28 mouse cellular contexts compared by ENCODE assay signal in genomic region chr5:120890991-120891390, GRCm38 (mm10). TPM values are rescaled to one million over a fixed set of nuclear protein-coding genes. Genes with fewer than 3 reads are reported as not detected.
DNase-seq lines count a peak whose midpoint lies in the region; ATAC-seq and TF ChIP-seq lines count a peak whose summit lies in the region.
"Had no signal": no experiment of that assay in that cellular context is flagged by ENCODE, and none has a peak within 500 bp of the region (broad histone marks: within the 10 kb centered on the region; RNA-seq: fewer than 3 reads in every experiment).

No protein-coding gene starts in this region.

- no peak for TF ChIP-seq CTCF in small intestine, adult 2 months (IDR thresholded peaks at IDR 0.05; ENCODE audit: extremely low read depth, insufficient read length, insufficient replicate concordance, low read depth, low read length)

- H3K27ac ChIP-seq in heart, embryonic 12.5 days (ENCODE audit: poor library complexity, severe bottlenecking) = no peak overlapping the region
- H3K27ac ChIP-seq in intestine, embryonic 14.5 days (ENCODE audit: low read depth) = no peak overlapping the region
- H3K27ac ChIP-seq in intestine, embryonic 15.5 days = no peak overlapping the region
- H3K27ac ChIP-seq in small intestine, adult 2 months (ENCODE audit: insufficient read depth, low read depth, low read length) = peak overlapping the region; percentile 33
- H3K27ac ChIP-seq: embryonic facial prominence, embryonic 10.5 days; embryonic facial prominence, embryonic 12.5 days; forebrain, embryonic 12.5 days had no signal

- no peak for ATAC-seq in heart, embryonic 12.5 days (ENCODE audit: insufficient number of reproducible peaks, low FRiP score)
- no peak for ATAC-seq in intestine, embryonic 14.5 days (replicated peaks; ENCODE audit: low FRiP score, low TSS enrichment, low read depth)
- no peak for ATAC-seq in intestine, embryonic 15.5 days
- peak; percentile 25; the same call in 1 of the 2 replicates for ATAC-seq in granulocyte monocyte progenitor cell, adult 5-6 weeks (replicated peaks; ENCODE audit: poor library complexity, severe bottlenecking)
- no peak for ATAC-seq in monocyte, adult 5-6 weeks (replicated peaks; ENCODE audit: insufficient number of reproducible peaks, low FRiP score, low TSS enrichment, poor library complexity, severe bottlenecking)
- ATAC-seq: activated CD4-positive, CD25-positive, alpha-beta regulatory T cell, adult 4 months; forebrain, embryonic 14.5 days; forebrain, postnatal 0 days; Patski had no signal

- 60% methylated on average over 3 of the region's 3 CpGs for WGBS in heart, embryonic 12.5 days
- WGBS in intestine, embryonic 14.5 days = 46% methylated on average over 3 of the region's 3 CpGs
- WGBS in intestine, embryonic 15.5 days = 58% methylated on average over 3 of the region's 3 CpGs
- 8% methylated on average over 3 of the region's 3 CpGs for WGBS in small intestine, adult 2 months

- no peak overlapping the region for H3K9ac ChIP-seq in heart, embryonic 12.5 days
- H3K9ac ChIP-seq in intestine, embryonic 14.5 days (ENCODE audit: low read length) = no peak overlapping the region
- H3K9ac ChIP-seq in intestine, embryonic 15.5 days = no peak overlapping the region
- H3K9ac ChIP-seq: embryonic facial prominence, embryonic 12.5 days; forebrain, embryonic 12.5 days; forebrain, postnatal 0 days had no signal

- H3K9me3 ChIP-seq in heart, embryonic 12.5 days (replicated peaks) = 0 out of 2 replicates have a peak, but pooled peaks cover 4% of the 10 kb centered on the region
- H3K9me3 ChIP-seq in intestine, embryonic 14.5 days (ENCODE audit: control insufficient read depth, low read length) = no peaks in the 10 kb centered on the region
- H3K9me3 ChIP-seq in intestine, embryonic 15.5 days = no peaks in the 10 kb centered on the region
- H3K9me3 ChIP-seq: embryonic facial prominence, embryonic 10.5 days; embryonic facial prominence, embryonic 12.5 days; forebrain, embryonic 12.5 days; G1E had no signal

- DNase-seq in heart, adult 11 months = peak; percentile 89
- peak; percentile 35 for DNase-seq in intestine, embryonic 14.5 days (ENCODE audit: low spot score)
- DNase-seq in ovary, postnatal 36 days (ENCODE audit: low spot score) = no peak
- DNase-seq: adrenal gland, adult 8-10 months; adrenal gland, postnatal 14 days; adrenal gland, postnatal 36 days; cerebellum, adult 11-12 months; cerebellum, adult 2 months; cerebellum, adult 9-10 months; cerebellum, postnatal 10 days; cerebellum, postnatal 25 days; forebrain, postnatal 0 days had no signal

- TF ChIP-seq POLR2A in small intestine, adult 2 months (IDR thresholded peaks at IDR 0.05; ENCODE audit: low read depth, low read length) = no peak

- peaks cover 8% of the 10 kb centered on the region; the same call in 1 of the 2 replicates for H3K27me3 ChIP-seq in heart, embryonic 12.5 days (replicated peaks)
- H3K27me3 ChIP-seq in intestine, embryonic 14.5 days (replicated peaks; ENCODE audit: control insufficient read depth, insufficient read depth, low read length) = no peaks in the 10 kb centered on the region
- H3K27me3 ChIP-seq in intestine, embryonic 15.5 days (replicated peaks) = no peaks in the 10 kb centered on the region
- no peaks in the 10 kb centered on the region for H3K27me3 ChIP-seq in small intestine, adult 2 months (ENCODE audit: control insufficient read depth, insufficient read depth, low read length)
- H3K27me3 ChIP-seq: embryonic facial prominence, embryonic 12.5 days; forebrain, embryonic 12.5 days; Patski had no signal

- no peaks in the 10 kb centered on the region for H3K36me3 ChIP-seq in heart, embryonic 12.5 days
- no peaks in the 10 kb centered on the region for H3K36me3 ChIP-seq in intestine, embryonic 14.5 days (ENCODE audit: control insufficient read depth, insufficient read depth, low read length)
- H3K36me3 ChIP-seq in intestine, embryonic 15.5 days = no peaks in the 10 kb centered on the region
- peaks cover 3% of the 10 kb centered on the region; the same call in 1 of the 2 replicates for H3K36me3 ChIP-seq in small intestine, adult 2 months (ENCODE audit: control insufficient read depth, insufficient read depth, low read length)
- H3K36me3 ChIP-seq: embryonic facial prominence, embryonic 10.5 days; embryonic facial prominence, embryonic 12.5 days; forebrain, embryonic 12.5 days; G1E had no signal

- H3K4me2 ChIP-seq in heart, embryonic 12.5 days = no peak overlapping the region
- no peak overlapping the region for H3K4me2 ChIP-seq in intestine, embryonic 14.5 days (ENCODE audit: low read length)
- no peak overlapping the region for H3K4me2 ChIP-seq in intestine, embryonic 15.5 days (replicated peaks)
- H3K4me2 ChIP-seq: embryonic facial prominence, embryonic 12.5 days; forebrain, embryonic 12.5 days had no signal

- H3K4me1 ChIP-seq in heart, embryonic 12.5 days (replicated peaks) = no peaks in the 10 kb centered on the region
- no peaks in the 10 kb centered on the region for H3K4me1 ChIP-seq in intestine, embryonic 14.5 days (replicated peaks; ENCODE audit: control insufficient read depth, insufficient read depth, low read length)
- no peaks in the 10 kb centered on the region for H3K4me1 ChIP-seq in intestine, embryonic 15.5 days (replicated peaks)
- peaks cover 12% of the 10 kb centered on the region; the same call in 1 of the 2 replicates for H3K4me1 ChIP-seq in small intestine, adult 2 months (ENCODE audit: control insufficient read depth, insufficient read depth, insufficient read length, low read length)
- H3K4me1 ChIP-seq: embryonic facial prominence, embryonic 10.5 days; embryonic facial prominence, embryonic 12.5 days had no signal

- no peak overlapping the region for H3K4me3 ChIP-seq in heart, embryonic 12.5 days
- H3K4me3 ChIP-seq in intestine, embryonic 14.5 days (ENCODE audit: low read depth, low read length) = no peak overlapping the region
- H3K4me3 ChIP-seq in intestine, embryonic 15.5 days (replicated peaks) = no peak overlapping the region
- no peak overlapping the region for H3K4me3 ChIP-seq in small intestine, adult 2 months (ENCODE audit: low read depth, low read length)
- H3K4me3 ChIP-seq: embryonic facial prominence, embryonic 10.5 days; embryonic facial prominence, embryonic 12.5 days; forebrain, embryonic 12.5 days had no signal

RNA-seq across cellular contexts. Expression of gene Oas1g, which starts 3.6 kb away (rescaled TPM):
- not detected in 2 replicates for polyA plus RNA-seq in heart, embryonic 12.5 days (2016; fragmentation: Nextera tagmentation; extraction: Ambion mirVana)
- 1.2 TPM in 2 replicates for polyA plus RNA-seq in intestine, embryonic 14.5 days (2014; fragmentation: Nextera tagmentation; extraction: Ambion mirVana)
- 2.0 TPM in 2 replicates for polyA plus RNA-seq in intestine, embryonic 15.5 days (2015; fragmentation: Nextera tagmentation; extraction: Ambion mirVana)
- 2.9 TPM in 1 of 2 replicates, not detected in the other for total RNA-seq in granulocyte monocyte progenitor cell, adult 5-6 weeks (2014; fragmentation: Nextera tagmentation)
- 1.6 TPM in 1 of 2 replicates, not detected in the other for total RNA-seq in granulocyte monocyte progenitor cell, adult 5-6 weeks (2017)
- polyA plus RNA-seq in small intestine, adult 2 months (2012; rRNA removed) = 6.7 and 30.1 TPM in 2 replicates
- total RNA-seq in monocyte, adult 5-6 weeks (2017) = 2.6 to 4.9 TPM (median 3.5 TPM) in 3 replicates
- total RNA-seq: adrenal gland, postnatal 14 days; G1E had no signal
- polyA plus RNA-seq: C2C12; embryonic facial prominence, embryonic 10.5 days; forebrain, embryonic 12.5 days; forebrain, embryonic 14.5 days; G1E had no signal

RNA-seq across cellular contexts. Expression of gene Oas1a, which starts 16.3 kb away (rescaled TPM):
- polyA plus RNA-seq in heart, embryonic 12.5 days (2016; fragmentation: Nextera tagmentation; extraction: Ambion mirVana) = 0.81 and 0.96 TPM in 2 replicates
- 6.0 and 6.6 TPM in 2 replicates for polyA plus RNA-seq in intestine, embryonic 14.5 days (2014; fragmentation: Nextera tagmentation; extraction: Ambion mirVana)
- 6.4 and 9.5 TPM in 2 replicates for polyA plus RNA-seq in intestine, embryonic 15.5 days (2015; fragmentation: Nextera tagmentation; extraction: Ambion mirVana)
- total RNA-seq in granulocyte monocyte progenitor cell, adult 5-6 weeks (2014; fragmentation: Nextera tagmentation) = 11.6 and 14.6 TPM in 2 replicates
- 10.4 and 14.3 TPM in 2 replicates for total RNA-seq in granulocyte monocyte progenitor cell, adult 5-6 weeks (2017)
- 11.5 and 55.5 TPM in 2 replicates for polyA plus RNA-seq in small intestine, adult 2 months (2012; rRNA removed)
- 26.0 to 35.8 TPM (median 31.2 TPM) in 3 replicates for total RNA-seq in monocyte, adult 5-6 weeks (2017)

RNA-seq across cellular contexts. Expression of gene Oas1d, which starts 23.3 kb away (rescaled TPM):
- not detected in 2 replicates for polyA plus RNA-seq in heart, embryonic 12.5 days (2016; fragmentation: Nextera tagmentation; extraction: Ambion mirVana)
- polyA plus RNA-seq in intestine, embryonic 14.5 days (2014; fragmentation: Nextera tagmentation; extraction: Ambion mirVana) = 0.11 TPM in 1 of 2 replicates, not detected in the other
- not detected in 2 replicates for polyA plus RNA-seq in intestine, embryonic 15.5 days (2015; fragmentation: Nextera tagmentation; extraction: Ambion mirVana)
- total RNA-seq in granulocyte monocyte progenitor cell, adult 5-6 weeks (2014; fragmentation: Nextera tagmentation) = not detected in 2 replicates
- not detected in 2 replicates for total RNA-seq in granulocyte monocyte progenitor cell, adult 5-6 weeks (2017)
- 0.13 and 0.18 TPM in 2 replicates for polyA plus RNA-seq in small intestine, adult 2 months (2012; rRNA removed)
- total RNA-seq in monocyte, adult 5-6 weeks (2017) = not detected in 3 replicates
- total RNA-seq: adrenal gland, adult 18-20 months; adrenal gland, adult 8-10 months; adrenal gland, postnatal 14 days; adrenal gland, postnatal 36 days had no signal
- polyA plus RNA-seq: C2C12; cerebellum, adult 2 months; cortical plate, adult 2 months; embryonic facial prominence, embryonic 10.5 days; embryonic facial prominence, embryonic 12.5 days; embryonic facial prominence, embryonic 14.5 days; forebrain, embryonic 12.5 days; G1E; Patski had no signal

RNA-seq across cellular contexts. Expression of gene Oas1h, which starts 29.8 kb away (rescaled TPM):
- polyA plus RNA-seq in heart, embryonic 12.5 days (2016; fragmentation: Nextera tagmentation; extraction: Ambion mirVana) = not detected in 2 replicates
- polyA plus RNA-seq in intestine, embryonic 14.5 days (2014; fragmentation: Nextera tagmentation; extraction: Ambion mirVana) = not detected in 2 replicates
- not detected in 2 replicates for polyA plus RNA-seq in intestine, embryonic 15.5 days (2015; fragmentation: Nextera tagmentation; extraction: Ambion mirVana)
- not detected in 2 replicates for total RNA-seq in granulocyte monocyte progenitor cell, adult 5-6 weeks (2014; fragmentation: Nextera tagmentation)
- total RNA-seq in granulocyte monocyte progenitor cell, adult 5-6 weeks (2017) = not detected in 2 replicates
- not detected in 2 replicates for polyA plus RNA-seq in small intestine, adult 2 months (2012; rRNA removed)
- not detected in 3 replicates for total RNA-seq in monocyte, adult 5-6 weeks (2017)
- total RNA-seq: adrenal gland, adult 18-20 months; adrenal gland, adult 8-10 months; adrenal gland, postnatal 14 days; adrenal gland, postnatal 36 days; forebrain, postnatal 0 days; G1E had no signal
- polyA plus RNA-seq: activated CD4-positive, CD25-positive, alpha-beta regulatory T cell, adult 4 months; C2C12; cerebellum, adult 2 months; cortical plate, adult 2 months; embryonic facial prominence, embryonic 10.5 days; embryonic facial prominence, embryonic 12.5 days; embryonic facial prominence, embryonic 14.5 days; forebrain, embryonic 12.5 days; forebrain, embryonic 14.5 days; forebrain, postnatal 0 days; G1E; Patski had no signal

RNA-seq across cellular contexts. Expression of gene Oas1f, which starts 43.8 kb away (rescaled TPM):
- polyA plus RNA-seq in heart, embryonic 12.5 days (2016; fragmentation: Nextera tagmentation; extraction: Ambion mirVana) = not detected in 2 replicates
- not detected in 2 replicates for polyA plus RNA-seq in intestine, embryonic 14.5 days (2014; fragmentation: Nextera tagmentation; extraction: Ambion mirVana)
- polyA plus RNA-seq in intestine, embryonic 15.5 days (2015; fragmentation: Nextera tagmentation; extraction: Ambion mirVana) = not detected in 2 replicates
- total RNA-seq in granulocyte monocyte progenitor cell, adult 5-6 weeks (2014; fragmentation: Nextera tagmentation) = not detected in 2 replicates
- total RNA-seq in granulocyte monocyte progenitor cell, adult 5-6 weeks (2017) = not detected in 2 replicates
- 0.19 TPM in 1 of 2 replicates, not detected in the other for polyA plus RNA-seq in small intestine, adult 2 months (2012; rRNA removed)
- total RNA-seq in monocyte, adult 5-6 weeks (2017) = not detected in 3 replicates
- total RNA-seq: adrenal gland, adult 18-20 months; adrenal gland, adult 8-10 months; adrenal gland, postnatal 14 days; adrenal gland, postnatal 36 days; forebrain, postnatal 0 days; G1E had no signal
- polyA plus RNA-seq: activated CD4-positive, CD25-positive, alpha-beta regulatory T cell, adult 4 months; C2C12; cerebellum, adult 2 months; cortical plate, adult 2 months; embryonic facial prominence, embryonic 10.5 days; embryonic facial prominence, embryonic 12.5 days; forebrain, embryonic 12.5 days; forebrain, embryonic 14.5 days; forebrain, postnatal 0 days; G1E; Patski had no signal
